Mouse (Mus musculus): ENCODE results near the gene Ripor1. TPM values are rescaled to one million over a fixed set of nuclear protein-coding genes. Genes with fewer than 3 reads are reported as not detected.

Ripor1 gene
- polyA plus RNA-seq, 1 experiment, result 47.6 TPM

DNA sequence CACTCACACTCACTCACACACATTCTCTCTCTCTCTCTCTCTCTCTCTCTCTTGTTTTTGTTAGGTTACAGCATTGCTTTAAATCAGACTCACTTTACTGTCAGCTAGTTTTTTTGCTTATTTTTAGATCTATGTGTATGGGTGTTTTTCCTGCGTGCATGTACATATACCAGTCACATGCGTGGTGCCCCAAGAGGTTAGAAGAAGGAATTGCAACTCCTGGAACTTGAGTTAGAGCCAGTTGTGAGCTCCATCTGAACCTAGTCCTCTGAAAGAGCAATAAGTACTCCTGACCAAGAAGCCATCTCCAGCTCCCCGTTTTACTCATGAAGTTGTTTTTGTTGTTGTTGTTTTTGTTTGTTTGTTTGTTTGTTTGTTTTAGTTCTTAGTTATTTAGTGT lies 56.1 kb downstream of the Ripor1 start:
- H3K36me3 ChIP-seq (ENCODE audit: control insufficient read depth, insufficient read depth), result peaks cover 23% of the 10 kb centered on the region
- H3K4me3 ChIP-seq, result no peak overlapping the region
- no peak overlapping the region for H3K4me2 ChIP-seq (ENCODE audit: low read depth)
- H3K27me3 ChIP-seq (ENCODE audit: control insufficient read depth, insufficient read depth, insufficient read length), result no peaks in the 10 kb centered on the region
- H3ac ChIP-seq (ENCODE audit: control insufficient read depth, insufficient read length), result no peak overlapping the region
- no peak for TF ChIP-seq POLR2AphosphoS2 (IDR thresholded peaks at IDR 0.05; ENCODE audit: insufficient read length, low read depth)
- TF ChIP-seq E2F4 (IDR thresholded peaks at IDR 0.05; ENCODE audit: insufficient read depth), result no peak
- TF ChIP-seq MYOG (IDR thresholded peaks at IDR 0.05; ENCODE audit: control insufficient read depth in 1 of 3, insufficient read depth in 1 of 3, insufficient read length in 2 of 3, low read depth in 2 of 3), result no peak
- no peak for TF ChIP-seq POLR2A (IDR thresholded peaks at IDR 0.05; ENCODE audit: insufficient read length, low read depth)
- TF ChIP-seq REST (IDR thresholded peaks at IDR 0.05; ENCODE audit: insufficient read depth, insufficient read length), result no peak
- no peak for TF ChIP-seq USF1 (IDR thresholded peaks at IDR 0.05; ENCODE audit: low read depth)
- TF ChIP-seq CEBPB (IDR thresholded peaks at IDR 0.05; ENCODE audit: insufficient read depth, poor library complexity, severe bottlenecking), result no peak
- no peak for TF ChIP-seq MAX (IDR thresholded peaks at IDR 0.05; ENCODE audit: low read depth)
- TF ChIP-seq SRF (IDR thresholded peaks at IDR 0.05; ENCODE audit: control insufficient read depth, insufficient read length, low read depth), result no peak
- TF ChIP-seq MYOD1 (IDR thresholded peaks at IDR 0.05; ENCODE audit: control insufficient read depth in 1 of 3, insufficient read length in 2 of 3, low read depth in 2 of 3), result no peak
- TF ChIP-seq TCF12 (IDR thresholded peaks at IDR 0.05; ENCODE audit: insufficient read depth, poor library complexity, severe bottlenecking), result no peak
- TF ChIP-seq TCF3 (IDR thresholded peaks at IDR 0.05; ENCODE audit: insufficient read length, low read depth), result no peak
- H3K79me2 ChIP-seq (ENCODE audit: control insufficient read depth, insufficient read depth), result peaks cover 62% of the 10 kb centered on the region

Other genes starting within 250 kb of the Ripor1 start
- gene Plekhg4, start 232.0 kb upstream of the Ripor1 start, polyA plus RNA-seq (2012; fragmentation: generic; extraction: Trizol), result 1.0 TPM
- gene Kctd19, start 191.8 kb upstream of the Ripor1 start, polyA plus RNA-seq (2012; fragmentation: generic; extraction: Trizol), result not detected
- not detected for gene Lrrc36, start 191.7 kb upstream of the Ripor1 start, polyA plus RNA-seq (2012; fragmentation: generic; extraction: Trizol)
- gene Tppp3, start 133.7 kb upstream of the Ripor1 start, polyA plus RNA-seq (2012; fragmentation: generic; extraction: Trizol), result 155 TPM
- 17.3 TPM for gene Zdhhc1, start 108.4 kb upstream of the Ripor1 start, polyA plus RNA-seq (2012; fragmentation: generic; extraction: Trizol)
- gene Hsd11b2, start 86.5 kb upstream of the Ripor1 start, polyA plus RNA-seq (2012; fragmentation: generic; extraction: Trizol), result 0.59 TPM
- gene Atp6v0d1, start 39.2 kb upstream of the Ripor1 start, polyA plus RNA-seq (2012; fragmentation: generic; extraction: Trizol), result 126 TPM
- gene Ctcf, start 31.3 kb downstream of the Ripor1 start, polyA plus RNA-seq (2012; fragmentation: generic; extraction: Trizol), result 17.6 TPM
- gene Agrp, start 32.1 kb downstream of the Ripor1 start, polyA plus RNA-seq (2012; fragmentation: generic; extraction: Trizol), result 0.47 TPM
- 0.23 TPM for gene Carmil2, start 81.0 kb downstream of the Ripor1 start, polyA plus RNA-seq (2012; fragmentation: generic; extraction: Trizol)
- gene Acd, start 95.8 kb downstream of the Ripor1 start, polyA plus RNA-seq (2012; fragmentation: generic; extraction: Trizol), result 20.4 TPM
- 32.1 TPM for gene Pard6a, start 95.9 kb downstream of the Ripor1 start, polyA plus RNA-seq (2012; fragmentation: generic; extraction: Trizol)
- gene 4933405L10Rik, start 102.4 kb downstream of the Ripor1 start, polyA plus RNA-seq (2012; fragmentation: generic; extraction: Trizol), result 0.08 TPM
- gene Enkd1, start 103.0 kb downstream of the Ripor1 start, polyA plus RNA-seq (2012; fragmentation: generic; extraction: Trizol), result 21.6 TPM
- 5.0 TPM for gene Gfod2, start 153.4 kb downstream of the Ripor1 start, polyA plus RNA-seq (2012; fragmentation: generic; extraction: Trizol)
- gene Ranbp10, start 222.1 kb downstream of the Ripor1 start, polyA plus RNA-seq (2012; fragmentation: generic; extraction: Trizol), result 15.6 TPM
- gene Tsnaxip1, start 222.5 kb downstream of the Ripor1 start, polyA plus RNA-seq (2012; fragmentation: generic; extraction: Trizol), result 0.10 TPM
- gene Cenpt, start 248.0 kb downstream of the Ripor1 start, polyA plus RNA-seq (2012; fragmentation: generic; extraction: Trizol), result 20.4 TPM
- 49.0 TPM for gene Thap11, start 249.9 kb downstream of the Ripor1 start, polyA plus RNA-seq (2012; fragmentation: generic; extraction: Trizol)